Mouse (Mus musculus) urinary bladder, postnatal 25 days (tissue): ENCODE measurements around the gene Rcor2.

Experiments used
- DNase-seq: peaks from one replicate; pipeline ENCODE4 v3.0.0; 2022; ENCODE audit warnings: low spot score

The Rcor2 gene

DNA sequence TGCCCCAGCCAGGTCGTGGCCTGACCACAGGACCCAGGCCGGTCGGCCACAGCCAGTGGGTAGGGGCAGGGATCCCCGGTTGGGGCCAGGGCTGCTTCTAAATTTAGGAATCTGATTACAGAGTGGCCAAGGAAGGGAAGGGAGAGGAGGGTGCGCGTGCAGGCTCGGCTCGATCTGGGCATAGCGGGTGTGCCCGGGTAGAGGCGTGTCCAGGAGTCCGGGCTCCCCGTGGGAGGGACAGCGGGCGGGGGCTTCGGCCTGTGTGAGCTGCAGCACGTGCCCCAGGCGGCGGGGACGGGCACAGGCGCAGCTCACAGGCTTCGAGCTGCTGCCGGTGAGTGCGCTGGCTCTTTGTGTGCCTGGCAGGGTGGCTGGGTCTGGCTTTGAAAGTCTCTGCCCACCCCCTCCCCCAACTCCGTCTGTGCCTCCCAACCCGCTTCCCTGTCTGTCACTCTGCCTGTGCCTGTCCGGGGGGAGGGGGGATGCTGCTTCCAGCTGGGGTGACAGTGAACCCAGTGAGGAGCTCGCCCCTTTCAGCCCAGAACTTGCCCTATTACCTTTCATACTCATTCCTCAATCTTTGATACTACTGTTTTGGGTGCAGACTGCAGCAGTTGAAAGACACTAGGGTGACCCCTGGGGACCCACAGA, at the start of gene Rcor2:
Rcor2 (plus strand) TSS at position 235 of the 651 bp plus-strand sequence.
- DNase-seq = peak; percentile 53

- no peak for DNase-seq
Measured at GRCm38 (mm10) chr19:7217926-7218267, 49.2 kb upstream of the Rcor2 start.

GRCm38 (mm10) chr19:7218753-7219152, 48.4 kb upstream of the Rcor2 start:
- DNase-seq = no peak

DNA sequence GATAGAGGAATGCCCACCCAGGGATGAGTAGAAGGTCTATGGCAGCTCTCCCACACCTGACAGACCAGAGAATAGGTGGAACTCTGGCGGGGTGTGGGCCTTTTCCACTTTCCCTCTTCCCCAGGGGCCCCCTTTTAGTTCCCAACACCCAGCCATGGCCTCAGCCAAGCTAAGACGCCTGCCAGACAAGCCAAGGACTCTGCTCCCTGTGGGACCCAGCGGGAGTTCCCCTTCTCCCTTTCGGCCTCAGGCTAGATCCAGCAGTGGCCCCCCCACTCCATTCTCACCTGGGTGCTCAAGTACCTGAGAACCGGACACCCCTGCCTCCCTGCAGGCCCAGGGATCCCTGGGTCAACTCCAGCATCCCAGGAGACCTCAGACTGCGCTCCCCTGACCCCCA, 44.9 kb upstream of the Rcor2 start:
- DNase-seq = no peak

GRCm38 (mm10) chr19:7223488-7223887, 43.6 kb upstream of the Rcor2 start:
- no peak for DNase-seq

DNA sequence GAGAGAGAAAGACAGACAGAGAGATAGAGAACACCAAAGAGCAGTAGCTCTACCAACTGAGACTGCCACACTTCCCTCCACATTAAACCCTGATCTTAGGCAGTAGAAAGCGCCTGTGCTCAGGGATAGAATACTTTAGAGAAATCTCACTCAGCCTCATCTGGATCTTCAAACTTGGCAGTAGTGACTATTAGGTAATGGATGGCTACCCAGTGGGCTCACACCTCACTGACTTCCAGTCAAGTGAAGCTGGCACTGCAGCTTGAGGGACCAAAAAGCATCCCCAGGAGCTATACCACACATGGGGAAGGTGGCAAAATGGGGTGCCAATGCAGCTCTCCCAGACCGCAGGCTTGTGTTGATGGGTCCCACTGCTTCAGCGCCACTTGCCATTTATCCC, 42.9 kb upstream of the Rcor2 start:
- DNase-seq = no peak

- DNase-seq = no peak
Measured at GRCm38 (mm10) chr19:7225096-7225690, 41.9 kb upstream of the Rcor2 start.

- no peak for DNase-seq
Measured at GRCm38 (mm10) chr19:7226511-7226914, 40.6 kb upstream of the Rcor2 start.

DNA sequence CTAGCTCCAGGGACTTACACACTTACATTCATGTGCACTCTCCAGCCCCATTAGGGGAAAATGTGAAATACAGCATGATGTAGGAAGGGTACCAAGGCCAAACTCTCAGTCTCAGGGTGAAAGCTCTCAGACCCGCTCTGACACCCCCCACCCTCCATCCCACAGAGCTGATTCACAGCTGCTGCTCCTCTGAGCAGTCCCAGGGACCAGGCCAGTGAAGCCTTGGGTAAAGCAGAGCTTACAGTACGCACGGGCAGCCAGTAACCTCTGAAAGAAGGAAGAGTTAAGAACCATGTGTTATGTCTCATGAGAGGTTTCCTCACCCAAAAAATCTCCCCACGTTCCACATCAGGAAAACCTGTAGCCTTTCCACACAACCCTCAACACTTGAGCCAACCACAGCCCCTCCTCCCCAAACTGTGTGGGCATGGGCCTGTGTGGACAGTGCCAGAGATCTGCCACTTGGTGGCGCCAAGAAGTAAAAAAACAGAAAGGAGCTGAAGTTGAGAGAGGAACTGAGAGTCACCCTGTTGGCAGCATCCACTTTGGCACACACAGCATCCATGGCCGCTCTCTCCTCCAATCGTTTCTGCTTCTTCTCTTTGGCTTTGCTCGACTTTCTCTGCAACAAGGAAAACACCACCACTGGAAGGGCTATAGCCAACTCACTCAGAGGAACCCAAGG, 32.4 kb upstream of the Rcor2 start:
- DNase-seq = peak; percentile 63

GRCm38 (mm10) chr19:7235461-7235860, 31.7 kb upstream of the Rcor2 start:
- DNase-seq = no peak

- DNase-seq = no peak
Measured at GRCm38 (mm10) chr19:7236011-7236410, 31.1 kb upstream of the Rcor2 start.

DNA sequence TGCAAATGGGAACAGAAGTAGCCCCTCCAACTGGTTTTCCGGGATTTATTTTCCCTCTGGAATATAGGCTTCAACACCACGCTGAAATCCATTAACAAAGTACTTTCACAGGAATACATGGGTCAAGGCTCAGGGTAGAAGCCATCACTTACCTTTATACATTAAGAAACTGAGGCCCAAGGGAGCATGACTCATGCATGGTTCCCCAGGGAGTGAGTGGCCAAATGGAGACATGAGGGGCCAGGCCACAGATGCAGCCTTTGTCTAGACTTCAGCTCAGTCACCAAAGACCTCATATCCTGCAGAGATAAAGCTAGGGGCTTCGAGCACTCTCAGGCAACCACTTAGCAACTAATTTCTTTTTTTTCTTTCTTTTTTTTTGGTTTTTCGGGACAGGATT, 30.4 kb upstream of the Rcor2 start:
- no peak for DNase-seq

DNA sequence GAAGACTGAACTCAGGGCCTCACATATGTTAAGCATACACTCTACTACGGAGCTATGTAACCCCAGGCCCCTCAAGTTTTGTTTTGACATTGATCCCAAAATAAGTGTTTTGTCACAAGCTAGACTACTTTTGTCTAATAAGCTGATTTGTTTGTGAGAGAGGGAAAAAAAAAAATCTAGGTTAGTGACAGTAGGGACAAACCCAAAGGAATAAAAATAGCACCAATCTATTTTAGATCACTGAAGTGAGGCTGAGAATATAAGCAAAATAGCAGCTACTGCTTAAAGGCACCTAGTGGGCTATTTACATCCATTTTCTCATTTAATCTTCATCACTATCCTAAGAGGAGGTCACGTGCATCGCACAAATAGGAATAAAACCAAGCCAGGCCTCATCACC, 27.6 kb upstream of the Rcor2 start:
- no peak for DNase-seq

DNA sequence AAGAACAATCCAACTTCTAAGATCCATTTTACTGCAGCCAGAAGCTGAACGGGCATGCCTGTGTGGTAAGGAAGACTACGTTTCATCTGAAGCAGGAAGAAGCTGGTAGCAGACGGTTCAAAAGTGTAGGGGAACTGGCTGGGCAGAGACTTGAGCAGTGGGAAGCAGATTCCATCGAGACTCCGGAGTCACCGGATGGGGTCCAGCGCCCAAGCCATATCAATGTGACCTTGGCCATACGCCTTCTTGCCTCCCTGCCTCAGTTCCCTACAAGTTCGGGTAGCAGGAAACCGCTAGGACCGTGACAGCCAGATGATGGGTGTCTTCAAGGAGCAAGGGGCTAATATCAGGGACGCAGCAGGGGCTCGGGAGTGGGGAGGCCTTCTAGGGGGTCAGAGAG, 26.8 kb upstream of the Rcor2 start:
- DNase-seq = no peak

GRCm38 (mm10) chr19:7240782-7241690, 26.1 kb upstream of the Rcor2 start, which contains the start of gene Naa40:
TSS of gene Naa40 (minus strand) at chr19:7241183.
- peak; percentile 93 for DNase-seq

DNA sequence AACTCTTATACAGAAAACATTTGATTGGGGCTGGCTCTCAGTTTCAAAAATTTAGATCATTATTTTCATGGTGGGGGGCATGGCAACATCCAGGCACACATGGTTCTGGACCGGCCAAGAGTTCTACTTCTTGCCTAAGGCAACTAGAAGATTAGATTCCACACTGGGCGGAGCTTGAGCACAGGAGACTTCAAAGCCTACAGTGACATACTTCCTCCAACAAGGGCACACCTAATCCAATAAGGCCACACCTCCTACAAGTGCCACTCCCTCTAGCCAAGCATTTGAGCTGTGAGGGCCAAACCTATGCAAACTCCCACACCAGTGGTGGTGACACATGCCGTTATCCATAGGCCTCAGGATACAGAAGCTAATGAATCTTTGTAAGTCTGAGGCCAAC, 21.1 kb upstream of the Rcor2 start:
- DNase-seq = no peak

DNA sequence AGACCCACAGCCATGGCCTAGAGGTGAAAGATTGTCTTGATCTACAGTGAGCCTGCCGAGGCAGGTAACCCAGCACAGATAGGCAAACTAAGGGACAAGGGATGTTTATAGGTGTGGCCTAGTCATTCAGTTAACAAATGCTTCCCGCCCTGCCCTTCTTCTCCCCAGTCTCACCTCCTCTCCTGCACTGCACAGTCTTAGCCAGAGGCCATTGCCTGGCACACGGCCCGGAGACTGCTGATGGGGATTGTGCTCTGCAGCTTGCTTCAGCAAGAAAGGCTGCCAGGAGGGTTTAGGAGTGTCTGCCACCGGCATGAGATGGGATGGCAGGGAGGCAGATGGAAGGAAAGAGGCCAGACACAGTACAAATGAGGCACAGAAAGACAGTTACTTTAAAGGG, 9.2 kb upstream of the Rcor2 start:
- no peak for DNase-seq

GRCm38 (mm10) chr19:7261476-7261875, 5.6 kb upstream of the Rcor2 start:
- DNase-seq = no peak

DNA sequence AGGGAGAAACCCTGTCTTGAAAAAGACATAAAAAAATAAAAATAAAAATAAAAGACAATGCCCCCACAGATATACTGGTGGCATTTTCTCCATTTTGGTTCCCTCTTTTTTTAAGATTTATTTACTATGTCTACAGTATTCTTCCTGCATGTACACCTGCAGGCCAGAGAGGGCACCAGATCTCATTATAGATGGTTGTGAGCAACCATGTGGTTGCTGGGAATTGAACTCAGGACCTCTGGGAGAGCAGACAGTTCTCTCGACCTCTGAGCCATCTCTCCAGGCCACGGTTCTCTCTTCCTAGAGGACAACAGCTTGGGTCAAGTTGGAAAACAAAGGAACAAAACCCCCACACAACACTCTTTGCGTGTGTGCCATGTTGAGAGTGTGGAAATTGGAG, 5.2 kb upstream of the Rcor2 start:
- DNase-seq = no peak

- DNase-seq = no peak
Measured at GRCm38 (mm10) chr19:7262592-7262991, 4.5 kb upstream of the Rcor2 start.

- peak; percentile 89 for DNase-seq
Measured at GRCm38 (mm10) chr19:7264088-7264765, 2.9 kb upstream of the Rcor2 start.

GRCm38 (mm10) chr19:7264766-7265331, 2.3 kb upstream of the Rcor2 start:
- DNase-seq = no peak
